Mouse (Mus musculus): ENCODE results near the gene Pln. TPM values are rescaled to one million over a fixed set of nuclear protein-coding genes. Genes with fewer than 3 reads are reported as not detected.

The Pln gene
- polyA plus RNA-seq (2017; shearing (Covaris generic)), result 1.8 TPM

GRCm38 (mm10) chr10:53337162-53337923, at the start of gene Pln:
TSS of gene Pln (plus strand) at chr10:53337667.

DNA sequence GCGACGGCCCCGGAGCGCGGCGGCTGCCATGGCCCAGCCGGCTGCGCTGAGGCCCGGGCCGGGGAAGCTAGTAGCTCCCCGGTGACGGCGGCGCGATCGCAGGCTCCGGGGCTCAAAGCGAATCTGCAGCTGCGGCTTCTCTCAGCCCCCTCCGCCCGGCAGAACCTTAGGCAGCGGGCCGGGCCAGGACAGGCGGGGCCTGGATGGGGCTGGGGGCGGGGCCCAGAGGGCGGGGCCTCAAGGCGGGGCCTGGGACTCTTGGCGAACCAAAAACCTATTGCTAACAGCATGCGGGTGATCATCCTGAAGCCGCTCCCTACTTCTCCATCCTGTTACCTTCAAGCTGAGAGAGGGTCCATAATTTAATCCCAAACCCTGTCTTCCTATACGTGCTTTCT, 42.2 kb downstream of the Pln start, which contains the start of gene Cep85l:
Gene Cep85l, minus strand, starts transcription at position 239 of the 398 bp plus-strand sequence.

Other genes starting within 250 kb of the Pln start
- 2.6 TPM for gene Cep85l, start 42.3 kb downstream of the Pln start, polyA plus RNA-seq (2017; shearing (Covaris generic))

All from CD4-positive, CD25-positive, alpha-beta regulatory T cell, adult 9 weeks (primary cell).